Mouse (Mus musculus): ENCODE data around the gene Ces1h.

DNA sequence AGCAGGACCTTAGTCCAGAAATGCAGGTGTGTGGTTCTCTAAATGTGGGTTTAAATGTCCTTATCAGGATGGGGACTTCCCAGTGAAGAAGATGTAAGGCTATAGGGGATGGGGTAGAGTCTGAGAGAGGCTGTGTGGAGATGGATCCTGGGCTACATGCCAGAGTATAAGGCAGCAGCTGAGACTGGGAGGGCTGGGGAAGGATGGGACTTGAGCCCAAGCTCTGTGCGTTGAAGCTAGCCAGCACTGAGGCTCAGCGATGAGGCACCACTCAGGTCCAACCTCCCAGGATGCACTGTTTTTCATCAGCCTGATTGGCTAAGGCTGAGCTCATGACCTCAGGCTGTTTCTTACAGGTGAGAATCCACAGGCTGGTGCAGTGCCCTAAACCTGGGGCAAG is 29.3 kb upstream of the Ces1h start:
- no peak for TF ChIP-seq CTCF (IDR thresholded peaks at IDR 0.05; ENCODE audit: low read depth, low read length)
- no peak for TF ChIP-seq POLR2A (IDR thresholded peaks at IDR 0.05; ENCODE audit: insufficient read depth, low read length)
- no peak for TF ChIP-seq EP300 (IDR thresholded peaks at IDR 0.05; ENCODE audit: insufficient read depth, low read depth, low read length)
